In genomic region chr5:127391187-127391586, GRCm38 (mm10) we compare ENCODE assay signal across 32 mouse cellular contexts.
A peak's percentile ranks its signal among the peaks of the same experiment; 100 is the strongest.
DNase-seq lines count a peak whose midpoint lies in the region; ATAC-seq and TF ChIP-seq lines count a peak whose summit lies in the region.
"Had no signal": no experiment of that assay in that cellular context is flagged by ENCODE, and none has a peak within 500 bp of the region (broad histone marks: within the 10 kb centered on the region; RNA-seq: fewer than 3 reads in every experiment).

No protein-coding gene starts in this region.

- TF ChIP-seq CTCF in forebrain, postnatal 0 days (IDR thresholded peaks at IDR 0.05; ENCODE audit: low read depth): peak; percentile 22; the same call in 1 of the 2 replicates
- peak; percentile 34; the same call in 1 of the 2 replicates for TF ChIP-seq CTCF in liver, embryonic 14.5 days (IDR thresholded peaks at IDR 0.05; ENCODE audit: low read depth)
- peak; percentile 74; the same call in 1 of the 2 replicates for TF ChIP-seq CTCF in testis, adult 2 months (IDR thresholded peaks at IDR 0.05; ENCODE audit: control insufficient read depth, insufficient read depth, insufficient replicate concordance, low read depth, low read length)
- peak; percentile 17; the same call in 1 of the 2 replicates for TF ChIP-seq CTCF in stomach, postnatal 0 days (IDR thresholded peaks at IDR 0.05; ENCODE audit: low read depth)

- H3K27ac ChIP-seq in forebrain, postnatal 0 days (ENCODE audit: low read depth, low read length): no peak overlapping the region
- no peak overlapping the region for H3K27ac ChIP-seq in forebrain, embryonic 12.5 days
- H3K27ac ChIP-seq in liver, embryonic 14.5 days: no peak overlapping the region
- no peak overlapping the region for H3K27ac ChIP-seq in testis, adult 2 months (ENCODE audit: control insufficient read depth, insufficient read depth, low read depth, low read length)
- no peak overlapping the region for H3K27ac ChIP-seq in stomach, postnatal 0 days (replicated peaks)
- H3K27ac ChIP-seq: hindbrain, embryonic 14.5 days; kidney, postnatal 0 days; limb, embryonic 13.5 days; liver, embryonic 12.5 days; midbrain, embryonic 13.5 days; neural tube, embryonic 15.5 days; stomach, embryonic 15.5 days had no signal

- no peak overlapping the region for H3K4me3 ChIP-seq in forebrain, postnatal 0 days (ENCODE audit: low read depth, low read length)
- no peak overlapping the region for H3K4me3 ChIP-seq in forebrain, embryonic 12.5 days (replicated peaks)
- H3K4me3 ChIP-seq in liver, embryonic 14.5 days (ENCODE audit: insufficient read depth in 1 of 2, low read depth in 2 of 2, low read length in 2 of 2): no peak overlapping the region
- H3K4me3 ChIP-seq in testis, adult 2 months (ENCODE audit: control insufficient read depth, low read depth, low read length): no peak overlapping the region
- no peak overlapping the region for H3K4me3 ChIP-seq in stomach, postnatal 0 days (ENCODE audit: low read depth, low read length)
- H3K4me3 ChIP-seq: heart, embryonic 12.5 days; limb, embryonic 13.5 days; liver, embryonic 12.5 days; midbrain, embryonic 13.5 days; neural tube, embryonic 15.5 days; stomach, embryonic 15.5 days had no signal

- H3K36me3 ChIP-seq in forebrain, postnatal 0 days (ENCODE audit: insufficient read depth): no peaks in the 10 kb centered on the region
- no peaks in the 10 kb centered on the region; the same call in 1 of the 2 replicates for H3K36me3 ChIP-seq in forebrain, embryonic 12.5 days (replicated peaks)
- H3K36me3 ChIP-seq in liver, embryonic 14.5 days (replicated peaks; ENCODE audit: control insufficient read depth, insufficient read depth, low read depth): no peaks in the 10 kb centered on the region
- H3K36me3 ChIP-seq in testis, adult 2 months (ENCODE audit: control insufficient read depth, insufficient read depth, low read length): no peaks in the 10 kb centered on the region
- H3K36me3 ChIP-seq in stomach, postnatal 0 days (ENCODE audit: control insufficient read depth, insufficient read depth, low read length): no peaks in the 10 kb centered on the region
- H3K36me3 ChIP-seq: heart, embryonic 12.5 days; limb, embryonic 13.5 days; liver, embryonic 12.5 days; midbrain, embryonic 13.5 days; neural tube, embryonic 15.5 days; stomach, embryonic 15.5 days had no signal

- no peak for TF ChIP-seq POLR2A in testis, adult 2 months (IDR thresholded peaks at IDR 0.05; ENCODE audit: control insufficient read depth, low read depth, low read length)

- no peaks in the 10 kb centered on the region for H3K27me3 ChIP-seq in forebrain, postnatal 0 days (ENCODE audit: insufficient read depth, low read length)
- no peaks in the 10 kb centered on the region for H3K27me3 ChIP-seq in forebrain, embryonic 12.5 days
- no peaks in the 10 kb centered on the region for H3K27me3 ChIP-seq in liver, embryonic 14.5 days (ENCODE audit: control insufficient read depth, insufficient read depth, low read length)
- no peaks in the 10 kb centered on the region for H3K27me3 ChIP-seq in testis, adult 2 months (ENCODE audit: control insufficient read depth, insufficient read depth, low read length)
- no peaks in the 10 kb centered on the region for H3K27me3 ChIP-seq in stomach, postnatal 0 days (ENCODE audit: control insufficient read depth, insufficient read depth, low read length)
- H3K27me3 ChIP-seq: CH12.LX; heart, embryonic 12.5 days; limb, embryonic 13.5 days; liver, embryonic 12.5 days; midbrain, embryonic 13.5 days; neural tube, embryonic 15.5 days; stomach, embryonic 15.5 days had no signal

- 95% methylated on average over 5 of the region's 5 CpGs for WGBS in forebrain, postnatal 0 days
- 93% methylated on average over 5 of the region's 5 CpGs for WGBS in forebrain, embryonic 12.5 days
- WGBS in liver, embryonic 14.5 days (ENCODE audit: insufficient replicate concordance): 70% methylated on average over 5 of the region's 5 CpGs
- WGBS in stomach, postnatal 0 days: 86% methylated on average over 5 of the region's 5 CpGs

- H3K4me1 ChIP-seq in forebrain, postnatal 0 days (ENCODE audit: insufficient read depth): no peaks in the 10 kb centered on the region
- H3K4me1 ChIP-seq in forebrain, embryonic 12.5 days: no peaks in the 10 kb centered on the region
- no peaks in the 10 kb centered on the region for H3K4me1 ChIP-seq in liver, embryonic 14.5 days (replicated peaks; ENCODE audit: control insufficient read depth in 2 of 2, insufficient read depth in 2 of 2, low read length in 1 of 2)
- no peaks in the 10 kb centered on the region for H3K4me1 ChIP-seq in testis, adult 2 months (ENCODE audit: control insufficient read depth, insufficient read depth, low read length)
- no peaks in the 10 kb centered on the region for H3K4me1 ChIP-seq in stomach, postnatal 0 days (replicated peaks; ENCODE audit: control insufficient read depth, insufficient read depth)
- H3K4me1 ChIP-seq: heart, embryonic 12.5 days; limb, embryonic 13.5 days; liver, embryonic 12.5 days; midbrain, embryonic 13.5 days; neural tube, embryonic 15.5 days; stomach, embryonic 15.5 days had no signal

- no peak for TF ChIP-seq EP300 in liver, embryonic 14.5 days (IDR thresholded peaks at IDR 0.05; ENCODE audit: low read depth)
- no peak for TF ChIP-seq EP300 in stomach, postnatal 0 days (optimal IDR thresholded peaks at IDR 0.05)

- H3K9ac ChIP-seq in forebrain, postnatal 0 days: no peak overlapping the region
- H3K9ac ChIP-seq in forebrain, embryonic 12.5 days: no peak overlapping the region
- no peak overlapping the region for H3K9ac ChIP-seq in liver, embryonic 14.5 days (replicated peaks)
- no peak overlapping the region for H3K9ac ChIP-seq in stomach, postnatal 0 days (ENCODE audit: low read length)
- H3K9ac ChIP-seq: heart, embryonic 12.5 days; hindbrain, embryonic 14.5 days; limb, embryonic 13.5 days; liver, embryonic 12.5 days; midbrain, embryonic 13.5 days; neural tube, embryonic 15.5 days; stomach, embryonic 15.5 days had no signal

- H3K9me3 ChIP-seq in forebrain, postnatal 0 days (ENCODE audit: low read length): no peaks in the 10 kb centered on the region
- H3K9me3 ChIP-seq in forebrain, embryonic 12.5 days: peaks cover 9% of the 10 kb centered on the region; the same call in 1 of the 2 replicates
- H3K9me3 ChIP-seq in liver, embryonic 14.5 days (ENCODE audit: control insufficient read depth, low read length): peaks cover 6% of the 10 kb centered on the region; the same call in 1 of the 2 replicates
- H3K9me3 ChIP-seq in stomach, postnatal 0 days (ENCODE audit: control insufficient read depth, low read length): no peaks in the 10 kb centered on the region
- H3K9me3 ChIP-seq: neural tube, embryonic 15.5 days; stomach, embryonic 15.5 days had no signal

- no peak for ATAC-seq in forebrain, postnatal 0 days
- ATAC-seq in forebrain, embryonic 12.5 days (ENCODE audit: low FRiP score): no peak
- no peak for ATAC-seq in liver, embryonic 14.5 days (ENCODE audit: insufficient read depth)
- ATAC-seq in stomach, postnatal 0 days (ENCODE audit: low FRiP score, low TSS enrichment): no peak
- ATAC-seq: activated CD4-positive, CD25-positive, alpha-beta regulatory T cell, adult 4 months; forebrain, embryonic 14.5 days; inflammation-experienced regulatory T-cells, adult 6 months; liver, embryonic 12.5 days; midbrain, embryonic 13.5 days had no signal

- no peak for DNase-seq in forebrain, postnatal 0 days
- no peak for DNase-seq in liver, embryonic 14.5 days (ENCODE audit: low read depth in 3 of 3, low spot score in 3 of 3)
- no peak for DNase-seq in liver
- DNase-seq in testis, postnatal 10 days (ENCODE audit: low spot score): no peak
- DNase-seq in stomach, postnatal 0 days (ENCODE audit: low spot score): no peak
- DNase-seq in heart, adult 8-10 months (ENCODE audit: low spot score): no peak
- DNase-seq: adrenal gland, adult 8-10 months; cerebellum, adult 8-10 months; cerebellum, postnatal 25 days; gastrocnemius, postnatal 25 days; heart, adult 11 months; heart, postnatal 4 days; kidney, adult 2 months; layer of hippocampus, adult 9-11 months; lung, adult 18-20 months; retina, postnatal 1 day; right cerebral cortex, postnatal 14 days; thymus, adult 2 months had no signal

- no peak overlapping the region for H3K4me2 ChIP-seq in forebrain, postnatal 0 days (ENCODE audit: low read depth)
- H3K4me2 ChIP-seq in forebrain, embryonic 12.5 days: no peak overlapping the region
- no peak overlapping the region for H3K4me2 ChIP-seq in liver, embryonic 14.5 days (ENCODE audit: low read depth)
- H3K4me2 ChIP-seq in stomach, postnatal 0 days (replicated peaks; ENCODE audit: low read depth): no peak overlapping the region
- H3K4me2 ChIP-seq: heart, embryonic 12.5 days; hindbrain, embryonic 14.5 days; limb, embryonic 13.5 days; liver, embryonic 12.5 days; midbrain, embryonic 13.5 days; neural tube, embryonic 15.5 days; stomach, embryonic 15.5 days had no signal

Comparison
In these comparisons a context has a peak if more than half of its experiments do, and no peak if none do; other contexts are left out.
1. CTCF ChIP-seq: peak in every context shown above with its lines; median percentile 74 in testis, adult 2 months; 34 in liver, embryonic 14.5 days; 22 in forebrain, postnatal 0 days; 17 in stomach, postnatal 0 days.